Mouse (Mus musculus): Measurements from ENCODE around the gene Tekt2.
A peak's percentile ranks its signal among the peaks of the same experiment; 100 is the strongest.

Tekt2 gene

DNA sequence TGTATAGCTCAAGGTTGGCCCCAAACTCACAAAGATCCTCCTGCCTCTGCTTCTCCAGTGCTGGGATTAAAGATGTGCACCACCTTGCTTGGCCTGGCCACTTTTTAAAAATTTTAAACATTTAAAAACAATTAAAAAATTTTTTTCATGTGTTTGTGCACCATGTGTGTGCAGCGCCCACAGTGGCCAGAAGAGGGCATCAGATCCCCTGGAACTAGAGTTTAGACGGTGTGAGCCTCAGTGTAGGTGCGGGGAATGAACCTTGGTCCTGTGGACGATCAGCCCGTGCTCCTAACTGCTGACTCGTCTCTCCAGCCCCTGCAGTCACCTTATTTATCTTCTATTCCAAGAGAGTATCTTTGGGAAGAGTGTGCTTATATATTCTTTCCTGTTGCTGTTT, 19.4 kb downstream of the Tekt2 start:
- DNase-seq: no peak

DNA sequence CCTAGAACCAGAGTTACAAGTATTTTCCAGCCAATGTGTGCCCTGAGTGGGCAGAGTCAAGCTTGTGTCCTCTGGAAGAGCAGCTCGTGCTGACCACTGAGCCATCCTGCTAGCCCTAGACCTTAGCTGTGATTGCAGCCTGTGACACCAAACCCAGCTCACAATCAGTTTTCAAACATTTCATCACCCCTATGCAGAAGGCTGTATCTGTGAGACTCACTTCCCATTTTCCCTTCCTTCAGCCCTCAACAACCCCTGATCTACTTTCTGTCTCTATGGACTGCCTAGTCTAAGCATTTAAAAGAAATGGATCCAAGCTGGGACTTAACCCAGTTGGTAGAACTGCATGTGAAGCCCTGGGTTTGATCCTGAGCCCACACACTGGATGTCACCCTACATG, 20.1 kb downstream of the Tekt2 start:
- no peak for DNase-seq

DNA sequence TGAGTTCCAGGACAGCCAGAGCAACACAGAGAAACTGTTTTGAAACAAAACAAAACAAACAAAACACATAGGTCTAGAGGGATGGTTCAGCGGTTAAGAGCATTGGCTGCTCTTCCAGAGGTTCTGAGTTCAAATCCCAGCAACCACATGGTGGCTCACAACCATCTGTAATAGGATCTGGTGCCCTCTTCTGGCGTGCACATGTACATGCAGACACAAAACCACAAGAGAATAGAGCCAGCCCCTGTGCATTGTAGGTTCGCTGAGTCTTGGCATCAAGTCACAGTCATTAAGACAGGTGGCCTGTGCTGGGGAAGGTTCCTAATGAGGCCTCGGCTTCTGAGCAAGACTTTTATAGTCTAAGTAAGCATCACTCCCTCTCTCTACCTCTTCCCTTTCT, 21.6 kb downstream of the Tekt2 start:
- DNase-seq: no peak

DNA sequence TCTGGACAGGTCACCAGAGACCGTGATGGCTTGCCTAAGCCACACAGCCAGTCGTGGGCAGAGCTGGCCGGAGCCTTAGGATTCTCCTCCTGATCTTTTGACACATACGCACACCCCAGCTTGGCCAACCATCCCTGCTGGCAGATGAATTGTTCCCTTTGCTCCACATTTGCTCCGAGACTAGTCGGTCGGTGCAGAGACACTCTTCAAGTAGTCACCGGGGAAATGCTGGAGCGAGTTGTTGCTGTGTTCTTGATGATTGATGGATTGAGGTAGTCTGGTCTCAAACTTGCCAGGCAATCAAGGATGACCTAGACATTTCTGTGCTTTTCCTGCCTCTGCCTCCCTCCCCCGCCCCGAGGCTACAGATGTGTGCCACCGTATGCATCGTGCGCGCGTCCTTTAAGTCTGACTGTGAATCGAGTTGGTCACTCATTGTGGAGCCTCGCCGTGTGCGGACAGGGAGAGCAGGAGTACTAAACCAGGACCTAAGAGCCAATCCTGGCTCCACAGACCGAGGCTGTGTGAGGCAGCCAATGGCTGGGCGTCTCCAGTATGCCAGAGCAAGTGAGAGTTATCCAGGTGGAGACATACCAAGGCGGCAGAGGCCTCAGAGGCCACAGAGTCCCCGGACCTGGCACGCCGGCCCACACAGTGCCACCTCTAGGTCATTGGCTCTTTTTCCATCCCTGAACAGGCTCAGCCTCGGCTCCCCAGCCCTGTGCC, 23.7 kb downstream of the Tekt2 start:
- peak; percentile 56 to 69 for DNase-seq

DNA sequence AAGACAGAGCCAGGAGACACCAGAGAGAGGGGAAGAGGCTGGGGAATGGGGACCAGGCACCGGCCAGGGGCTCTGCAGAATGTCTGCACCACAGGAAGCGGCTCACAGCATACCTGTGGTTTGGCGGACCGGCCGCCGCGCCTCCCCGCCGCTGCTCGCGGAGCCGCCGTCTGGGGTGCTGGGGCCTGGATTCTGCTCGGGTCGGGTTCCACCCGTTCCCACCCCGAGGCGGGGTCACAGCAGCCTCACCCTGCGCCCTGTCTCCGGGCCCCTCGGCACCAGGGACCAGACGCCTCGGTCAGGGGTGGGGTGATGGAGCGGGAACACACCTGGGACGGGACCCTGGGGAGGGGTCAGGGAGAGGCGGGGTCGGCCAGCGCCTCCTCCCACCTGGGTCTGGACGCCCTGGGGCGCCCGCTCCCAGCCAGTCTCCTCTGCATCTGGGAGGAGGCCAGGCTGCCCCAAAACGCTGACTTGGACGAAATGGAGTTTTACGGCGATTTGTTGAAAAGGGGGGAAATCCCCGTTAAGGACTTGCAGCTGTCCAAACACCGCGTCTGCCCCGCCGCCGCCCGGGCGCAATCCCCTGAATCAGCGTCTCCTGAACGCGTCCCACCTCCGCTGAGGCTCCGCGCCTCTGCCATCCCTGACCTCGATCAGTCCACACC, 24.4 kb downstream of the Tekt2 start:
- no peak for DNase-seq

DNA sequence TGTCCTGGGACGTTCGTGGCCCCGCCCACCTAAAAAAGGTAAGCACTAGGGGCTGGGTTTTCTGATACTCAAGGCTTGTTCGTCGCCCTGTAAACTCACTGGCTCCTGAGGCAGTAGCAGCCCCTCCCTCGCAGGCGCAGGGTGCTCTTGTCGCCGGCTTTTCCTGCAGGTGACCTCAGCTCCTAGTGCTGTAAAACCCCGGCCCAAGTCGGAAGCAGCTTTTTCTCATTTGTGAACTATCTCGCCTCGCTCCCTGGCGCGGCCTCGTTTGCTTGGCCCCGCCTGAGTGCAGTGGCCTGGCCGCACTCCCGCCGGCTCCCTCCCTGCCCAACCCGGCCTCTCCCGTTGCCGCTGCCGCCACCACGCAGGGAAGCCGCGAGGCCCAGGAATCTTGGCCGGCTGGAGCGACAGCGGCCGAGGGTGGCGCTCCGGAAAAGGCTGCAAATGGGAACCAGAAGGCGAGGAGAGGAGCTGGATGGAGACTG, 28.8 kb downstream of the Tekt2 start:
- peak; percentile 76 to 80 for DNase-seq

DNA sequence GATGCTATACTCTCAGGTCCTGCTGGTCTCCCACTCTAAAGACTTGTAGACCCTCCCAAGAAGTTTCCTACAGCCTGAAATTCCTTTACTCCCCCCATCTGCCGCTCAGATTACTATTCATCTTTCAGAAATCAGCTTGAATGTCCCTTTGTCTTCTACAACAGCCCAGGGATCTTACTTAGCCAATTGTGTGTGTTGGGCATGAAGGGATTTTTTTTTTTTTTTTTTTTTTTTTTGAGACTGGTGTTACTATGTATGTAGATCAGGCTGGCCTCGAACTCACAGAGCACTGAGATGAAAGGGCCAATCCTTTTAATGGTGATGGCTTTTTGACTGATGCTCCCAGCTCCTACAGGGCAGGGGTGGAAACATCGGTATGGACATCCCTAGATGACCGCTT, 29.6 kb downstream of the Tekt2 start:
- no peak for DNase-seq

DNA sequence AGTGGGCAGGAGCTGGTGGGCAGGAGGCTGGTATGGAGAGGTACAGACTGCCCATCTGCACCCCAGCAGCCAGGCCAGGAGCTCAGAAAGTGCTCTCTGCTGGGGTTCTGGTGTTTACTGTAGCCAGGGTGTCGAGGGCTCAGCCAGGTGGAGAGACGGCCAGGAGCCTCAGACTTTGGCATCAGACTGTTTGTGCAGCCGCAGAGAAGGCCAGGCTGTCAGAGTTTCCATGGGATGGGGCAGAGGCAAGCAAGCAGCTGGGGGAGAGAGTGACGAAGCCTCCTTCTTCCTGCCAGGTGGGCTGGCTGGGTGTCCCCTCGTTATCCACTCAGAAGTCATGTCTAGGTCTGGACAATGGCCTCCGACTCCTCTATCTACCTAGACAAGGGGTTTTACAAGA, 30.3 kb downstream of the Tekt2 start:
- no peak for DNase-seq

DNA sequence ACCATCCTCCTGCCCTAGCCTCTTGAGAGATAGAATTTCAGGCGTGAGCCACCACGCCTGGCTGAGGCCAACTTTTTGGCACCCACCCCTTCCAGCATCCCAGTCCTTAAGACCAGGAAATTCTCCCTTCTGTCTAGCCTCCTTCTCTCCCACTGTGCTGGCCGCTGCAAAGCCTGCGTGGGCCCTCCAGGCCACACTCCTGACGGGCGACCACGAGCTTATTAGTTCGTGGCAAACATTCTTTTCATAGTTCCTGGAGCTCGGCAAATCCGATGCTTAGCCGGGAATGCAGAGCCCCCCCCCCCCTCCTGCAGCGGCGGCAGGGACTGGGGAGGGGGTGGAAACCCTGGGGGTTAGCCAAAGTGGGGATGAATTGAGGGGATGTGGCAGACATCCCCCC, 34.3 kb downstream of the Tekt2 start:
- no peak for DNase-seq

DNA sequence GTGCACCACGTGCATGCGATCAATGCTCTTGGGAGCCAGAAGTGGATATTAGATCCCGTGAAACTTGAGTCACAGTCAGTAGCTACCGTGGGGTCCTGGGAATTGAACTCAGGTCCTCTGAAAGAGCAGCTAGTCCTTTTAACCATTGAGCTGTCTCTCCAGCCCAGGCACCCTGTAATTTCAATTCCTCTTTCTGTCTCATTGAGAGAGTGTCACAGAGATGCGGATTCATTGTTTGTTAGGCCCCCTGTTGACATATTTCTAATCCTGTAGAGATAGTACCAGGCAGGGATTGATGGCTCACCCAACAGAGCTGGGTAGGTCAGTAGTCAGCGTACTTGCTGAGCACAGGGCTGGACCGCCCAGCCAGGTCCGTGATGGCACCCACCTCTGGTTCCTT, 35.2 kb downstream of the Tekt2 start:
- no peak for DNase-seq

DNA sequence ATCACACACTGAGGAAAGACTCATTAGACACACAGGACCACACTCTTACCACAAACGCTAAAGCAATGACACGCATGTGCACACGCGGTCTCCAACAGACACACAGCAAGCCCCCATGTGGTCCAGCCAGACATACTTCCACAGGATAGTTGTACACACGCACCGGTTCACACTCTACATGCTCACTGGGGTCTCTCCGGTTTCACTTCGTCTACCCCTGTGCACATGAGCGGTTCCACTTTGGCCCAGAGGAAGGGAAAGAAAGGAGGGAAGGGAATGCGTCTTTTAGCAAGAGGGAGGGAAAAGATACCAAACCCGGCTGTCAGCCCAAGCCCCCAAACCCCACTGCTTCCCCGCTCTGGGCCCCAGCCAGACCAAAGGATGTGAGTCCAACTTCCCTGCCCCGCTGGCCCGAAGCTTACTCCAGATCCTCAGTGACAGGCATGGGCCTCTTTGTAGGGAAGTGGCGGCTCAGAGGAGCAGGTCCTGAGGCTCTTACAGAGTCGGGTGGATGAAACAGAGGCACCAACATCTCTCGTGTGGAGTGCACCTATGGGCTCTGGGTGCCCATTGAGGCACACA, 37.3 kb downstream of the Tekt2 start:
- DNase-seq: no peak

DNA sequence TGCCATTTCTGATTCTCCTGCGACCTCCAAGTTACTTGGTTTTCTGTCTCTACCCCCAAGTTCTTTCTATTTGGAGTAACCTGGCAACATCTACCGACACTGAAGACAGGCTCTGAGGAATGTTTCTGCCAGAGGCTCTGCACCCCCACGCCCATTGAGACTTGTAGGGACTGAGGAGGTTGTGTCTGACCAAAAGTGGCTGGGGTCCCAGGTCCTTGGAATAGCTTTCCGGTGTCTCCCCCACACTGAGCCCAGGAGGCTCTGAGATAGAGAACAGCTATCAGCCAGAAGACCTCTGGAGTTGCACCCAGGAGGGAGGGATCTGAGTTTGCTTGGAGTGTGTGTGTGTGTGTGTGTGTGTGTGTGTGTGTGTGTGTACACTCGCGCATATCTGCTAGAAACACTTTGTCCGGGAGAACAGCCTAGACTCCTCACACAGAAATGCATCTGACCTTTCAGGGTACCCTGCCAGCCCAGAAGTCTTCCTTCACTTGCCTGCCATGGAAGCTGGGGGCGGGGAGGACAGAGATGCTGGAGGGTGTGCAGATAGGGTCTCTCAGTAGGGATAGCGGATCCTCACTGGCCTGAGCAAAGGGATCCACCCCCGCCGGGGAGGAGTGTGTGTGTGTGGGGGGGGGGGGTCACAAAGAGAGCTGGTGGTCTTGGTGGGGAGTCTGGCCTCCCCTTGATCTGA, 38.0 kb downstream of the Tekt2 start:
- DNase-seq: no peak

DNA sequence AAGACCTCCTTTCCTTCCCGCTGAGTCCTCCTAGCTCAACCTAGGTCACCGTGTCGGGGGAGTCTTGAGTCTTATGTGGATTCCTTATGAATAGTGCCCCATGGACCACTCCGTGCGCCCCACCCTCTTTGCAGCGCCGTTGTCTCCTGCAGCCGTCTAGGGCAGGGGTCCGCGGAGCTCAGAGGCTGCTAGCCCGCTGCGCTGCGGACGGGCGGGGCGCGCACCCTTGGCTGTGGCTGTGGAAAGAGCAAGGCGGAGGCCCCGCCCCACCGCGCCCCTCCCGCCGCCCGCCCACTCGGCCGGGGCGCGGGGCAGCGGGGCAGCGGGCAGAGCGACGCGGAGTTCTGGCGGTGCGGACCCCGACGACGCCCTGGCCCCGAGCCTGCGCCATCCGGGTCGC, 39.0 kb downstream of the Tekt2 start, which contains the start of gene Col8a2:
Gene Col8a2, plus strand, starts transcription at position 302 of the 400 bp plus-strand sequence.
- DNase-seq: no peak

DNA sequence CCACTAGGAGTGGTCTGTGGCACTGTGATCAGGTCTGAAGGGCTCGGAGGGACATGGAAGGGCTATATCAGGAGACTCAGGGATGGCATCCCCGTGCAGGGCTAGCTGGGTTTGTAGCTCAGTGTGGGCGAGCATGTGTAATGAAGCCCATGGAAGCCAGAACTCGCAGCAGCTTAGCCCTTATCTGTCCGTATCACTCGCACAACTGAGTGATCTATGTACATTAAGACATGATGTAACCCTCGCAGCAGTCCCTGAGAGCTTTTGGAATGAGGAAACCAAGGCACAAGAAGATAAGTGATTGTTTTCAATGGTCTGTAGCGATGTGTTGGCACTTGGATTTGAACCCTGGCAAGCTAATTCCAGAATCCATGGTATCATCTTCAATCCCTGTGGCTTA, 41.9 kb downstream of the Tekt2 start:
- no peak for DNase-seq

DNA sequence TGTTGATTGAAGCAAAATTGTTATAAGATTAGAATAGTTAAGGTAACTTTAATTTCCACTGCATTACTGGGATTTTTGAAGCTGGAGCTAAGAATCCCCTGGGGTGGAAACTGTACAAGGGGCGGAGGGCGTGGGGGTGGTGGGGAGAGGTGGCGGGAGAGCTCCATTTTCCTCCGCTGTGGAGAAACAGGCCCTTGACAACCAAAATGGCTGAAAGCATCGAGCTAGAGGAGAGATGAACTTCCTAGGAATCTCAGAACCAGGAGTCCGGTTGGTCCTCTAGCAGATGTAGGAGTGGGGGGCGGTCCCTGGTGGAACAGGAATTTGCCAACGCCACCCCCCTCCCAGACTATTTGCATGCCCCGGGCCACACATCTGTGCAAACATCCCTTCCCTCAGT, 43.8 kb downstream of the Tekt2 start:
- no peak for DNase-seq

DNA sequence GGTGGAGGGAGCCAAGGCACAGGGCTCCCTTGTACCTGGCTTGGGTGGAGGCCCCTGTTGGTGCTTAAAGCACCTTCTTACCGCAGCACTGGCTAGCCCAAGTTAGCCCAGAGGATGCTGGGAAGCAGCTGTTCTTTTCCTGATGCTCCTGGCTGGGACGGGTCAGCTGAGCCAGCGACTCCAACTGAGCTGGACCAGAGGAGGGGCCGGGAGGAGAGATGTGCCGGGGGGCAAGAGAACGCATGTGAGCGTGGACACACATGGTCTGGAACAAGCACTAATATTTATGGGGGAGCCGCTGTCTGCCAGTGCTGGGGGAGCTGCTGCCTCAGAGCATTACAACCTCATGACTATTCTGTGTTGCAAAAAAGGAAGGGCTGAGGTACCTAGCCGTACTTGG, 46.5 kb downstream of the Tekt2 start:
- no peak for DNase-seq

DNA sequence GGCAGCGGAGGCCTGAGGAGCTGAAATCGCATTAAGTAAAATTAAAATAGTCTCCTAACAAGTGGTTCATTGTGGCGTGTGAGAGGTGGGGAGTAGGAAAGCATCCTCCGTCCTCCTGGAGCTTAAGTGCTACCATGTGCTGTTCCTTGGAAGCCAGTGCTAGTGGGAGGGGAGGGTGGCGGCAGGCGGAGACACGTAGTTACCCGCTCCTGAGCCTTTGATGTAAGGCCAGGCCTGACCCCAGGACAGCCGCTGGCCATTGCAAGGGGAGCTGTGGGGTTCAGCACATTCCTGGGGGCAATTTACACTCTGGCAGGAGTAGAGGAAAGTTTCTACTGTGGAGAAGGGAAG, 46.9 kb downstream of the Tekt2 start:
- no peak for DNase-seq

DNA sequence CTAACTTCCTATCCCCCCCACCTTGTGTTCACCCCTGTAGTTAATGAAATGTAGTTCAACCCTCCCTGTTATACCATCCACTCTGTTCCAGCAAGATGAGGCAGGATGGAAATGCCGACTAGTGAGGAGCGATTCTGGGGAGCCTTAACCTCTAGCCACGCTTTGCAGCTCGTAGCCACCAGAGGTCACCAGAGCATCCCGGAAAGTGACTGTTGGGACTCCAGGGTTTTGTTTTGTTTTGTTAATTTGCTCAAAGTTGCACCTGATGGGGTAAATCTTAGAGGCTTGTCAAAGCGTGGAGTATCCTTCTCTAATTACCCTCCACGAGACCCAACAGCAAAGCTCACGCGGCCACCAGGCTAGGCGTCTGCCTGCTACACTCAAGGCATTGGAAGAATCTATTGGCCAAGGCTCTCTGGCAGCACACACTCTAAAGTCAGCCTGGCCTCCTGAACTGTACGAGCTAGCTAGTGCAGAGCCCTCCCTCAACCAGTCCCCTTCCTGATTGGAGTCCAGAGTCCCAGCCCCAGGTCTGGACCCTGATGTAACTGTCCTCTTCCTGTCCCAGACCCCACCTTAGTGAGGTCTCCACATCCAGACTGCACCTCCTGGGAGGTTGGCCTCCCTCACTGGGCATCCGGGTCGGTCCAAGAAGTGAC, 47.5 kb downstream of the Tekt2 start:
- peak; percentile 77 to 80 for DNase-seq

DNA sequence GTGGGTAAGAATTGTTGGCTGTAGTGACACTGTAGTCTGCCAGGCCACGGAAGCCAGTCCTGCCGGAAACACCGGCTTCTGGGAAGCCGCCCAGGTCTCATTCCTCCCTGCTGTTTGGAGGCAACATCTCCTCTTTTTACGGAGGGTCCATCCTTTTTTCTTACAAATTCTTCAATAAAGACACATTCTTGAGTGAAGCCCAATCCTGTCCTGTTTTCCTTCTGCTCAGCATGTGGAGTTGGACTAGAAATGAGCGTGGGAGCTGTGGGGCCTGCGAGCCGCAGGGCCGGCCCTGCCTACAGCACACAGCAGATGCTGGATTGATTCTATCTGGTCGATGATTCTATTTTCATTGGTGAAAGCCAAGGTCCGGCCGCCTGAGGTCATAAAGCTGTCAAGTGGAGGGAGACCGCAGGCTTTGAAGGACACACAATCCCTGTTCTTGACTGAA, 49.8 kb downstream of the Tekt2 start:
- peak; percentile 78 to 80 for DNase-seq

DNA sequence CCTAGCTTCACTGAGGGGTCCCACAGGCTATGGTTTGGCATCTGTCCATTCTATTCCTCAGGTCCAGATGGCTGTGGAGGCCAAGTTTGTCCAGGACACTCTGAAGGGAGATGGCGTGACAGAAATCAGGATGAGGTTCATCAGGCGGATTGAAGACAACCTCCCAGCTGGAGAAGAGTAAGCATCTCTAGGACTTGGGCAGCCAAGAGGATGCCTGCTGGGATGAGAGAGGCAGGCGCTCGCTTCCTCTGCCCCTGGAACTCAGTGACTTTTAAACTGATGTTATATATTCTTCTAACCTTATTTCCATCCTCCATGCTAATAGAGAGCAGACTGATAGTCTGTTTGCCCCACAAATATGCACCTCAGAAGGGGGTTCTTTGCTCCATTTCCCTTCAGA, 50.4 kb downstream of the Tekt2 start:
- DNase-seq: peak; percentile 45 to 51

DNA sequence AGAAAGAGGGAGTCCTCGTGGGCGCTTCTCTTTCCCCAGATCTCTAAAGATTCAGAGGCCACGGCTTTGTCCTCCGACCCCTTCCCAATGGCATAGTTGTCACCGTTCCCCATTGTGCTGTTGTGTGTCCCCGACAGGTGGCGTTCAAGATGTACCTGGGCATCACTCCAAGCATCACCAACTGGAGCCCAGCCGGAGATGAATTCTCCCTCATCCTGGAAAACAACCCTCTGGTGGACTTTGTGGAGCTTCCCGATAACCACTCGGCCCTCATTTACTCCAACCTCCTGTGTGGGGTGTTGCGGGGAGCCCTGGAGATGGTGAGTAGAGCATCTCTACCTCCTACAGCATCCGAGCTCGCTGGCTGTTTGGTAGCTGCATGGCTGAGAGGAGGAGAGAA, 51.7 kb downstream of the Tekt2 start:
- peak; percentile 87 to 92 for DNase-seq

Measured in cerebellum, adult 18-20 months (tissue).